Mouse (Mus musculus): ENCODE results near the gene Myocos. TPM values are rescaled to one million over a fixed set of nuclear protein-coding genes. Genes with fewer than 3 reads are reported as not detected.
A peak's percentile ranks its signal among the peaks of the same experiment; 100 is the strongest.
"Not testable (repeated sequence)": the region's sequence is repeated elsewhere in the genome, so short reads cannot be mapped to it uniquely, and the experiment has no call there.

Myocos gene
- total RNA-seq (2022) = not detected

- DNase-seq (ENCODE audit: low spot score in 2 of 2) = no peak
Observed at GRCm38 (mm10) chr1:162658119-162658518, at the start of gene Myocos. Gene Myocos (minus strand): TSS chr1:162658219.

- DNase-seq (ENCODE audit: low spot score in 2 of 2) = no peak
Observed at GRCm38 (mm10) chr1:162700389-162701066, 42.5 kb upstream of the Myocos start.

GRCm38 (mm10) chr1:162697866-162698265 is 39.8 kb upstream of the Myocos start:
- DNase-seq (ENCODE audit: low spot score in 2 of 2) = peak; percentile 14 to 36

- no peak for DNase-seq (ENCODE audit: low spot score in 2 of 2)
Observed at GRCm38 (mm10) chr1:162693721-162694120, 35.7 kb upstream of the Myocos start.

DNA sequence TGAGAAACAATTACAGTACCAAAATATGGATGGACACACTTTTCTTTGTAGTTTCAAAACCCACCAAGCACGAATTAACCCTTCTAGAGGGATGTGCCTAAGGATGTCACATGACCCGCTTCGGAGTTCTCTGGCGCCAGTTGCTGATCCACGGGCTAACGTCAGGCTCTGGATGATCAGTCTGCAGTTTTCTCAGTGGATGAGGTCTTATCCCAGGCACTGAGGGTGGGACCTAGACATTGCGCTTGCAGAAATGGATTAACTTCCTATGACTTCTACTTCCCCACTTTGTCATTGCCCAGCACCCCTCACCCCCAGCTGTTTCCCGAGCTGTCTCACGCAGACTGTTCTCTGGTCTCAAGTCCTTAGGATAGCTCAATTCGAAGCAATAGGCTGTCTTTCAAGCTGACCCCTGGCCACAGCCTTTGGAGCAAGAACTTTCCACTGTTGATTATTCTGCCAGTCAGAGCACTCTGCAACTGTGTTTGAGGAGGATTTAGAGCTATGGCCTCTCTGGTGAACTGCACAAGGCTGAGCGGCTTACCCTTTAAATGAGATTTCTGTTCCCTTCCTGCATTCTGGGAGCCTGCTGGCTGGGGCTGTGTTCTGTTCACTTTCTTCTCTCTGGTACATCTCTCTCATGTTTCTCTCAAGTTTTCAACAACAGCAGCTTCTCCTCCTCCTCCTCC is 7.6 kb upstream of the Myocos start:
- DNase-seq (ENCODE audit: low spot score in 2 of 2) = no peak

GRCm38 (mm10) chr1:162664826-162665475 is 6.9 kb upstream of the Myocos start:
- DNase-seq (ENCODE audit: low spot score in 2 of 2) = peak; percentile 31 to 40

DNA sequence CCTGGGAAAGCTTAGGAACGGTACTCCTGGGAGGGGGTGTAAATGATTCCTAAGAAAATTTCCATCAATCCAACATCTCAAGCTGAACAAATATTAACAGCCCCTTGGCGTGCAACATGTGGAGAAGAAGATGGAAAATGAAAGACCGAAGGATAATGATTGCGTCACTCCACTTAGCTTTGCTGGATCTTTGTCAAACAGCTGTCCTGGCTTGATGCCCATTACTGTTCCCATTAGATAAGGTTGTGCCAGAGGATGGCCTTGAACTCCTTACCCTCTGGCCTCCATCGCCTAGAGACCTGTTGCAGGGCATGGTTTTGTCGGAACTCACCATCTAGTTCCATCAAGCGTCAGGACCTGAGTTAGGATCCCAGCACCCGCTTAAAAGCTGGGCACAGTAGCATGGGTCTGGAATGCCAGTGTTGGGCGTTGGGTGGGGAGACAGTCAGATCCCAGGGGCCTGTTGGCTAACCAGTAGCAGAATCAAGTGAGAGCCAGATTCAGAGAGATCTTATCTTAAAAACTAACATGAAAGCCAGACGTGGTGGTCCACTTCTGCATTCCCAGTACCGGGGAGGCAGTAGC is 2.3 kb upstream of the Myocos start:
- peak; percentile 29 to 59 for DNase-seq (ENCODE audit: low spot score in 2 of 2)

DNA sequence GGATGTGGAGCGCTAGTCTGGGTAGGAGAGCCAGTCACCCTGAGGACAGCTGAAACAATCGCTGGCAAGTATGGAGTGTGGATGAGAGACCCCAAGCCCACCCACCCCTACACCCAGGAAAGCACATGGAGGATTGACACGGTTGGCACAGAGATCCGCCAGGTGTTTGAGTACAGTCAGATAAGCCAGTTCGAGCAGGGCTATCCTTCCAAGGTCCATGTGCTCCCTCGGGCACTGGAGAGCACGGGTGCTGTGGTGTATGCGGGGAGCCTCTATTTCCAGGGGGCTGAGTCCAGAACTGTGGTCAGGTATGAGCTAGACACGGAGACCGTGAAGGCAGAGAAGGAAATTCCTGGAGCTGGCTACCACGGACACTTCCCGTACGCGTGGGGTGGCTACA is 9.6 kb downstream of the Myocos start:
- DNase-seq (ENCODE audit: low spot score in 2 of 2) = no peak

DNA sequence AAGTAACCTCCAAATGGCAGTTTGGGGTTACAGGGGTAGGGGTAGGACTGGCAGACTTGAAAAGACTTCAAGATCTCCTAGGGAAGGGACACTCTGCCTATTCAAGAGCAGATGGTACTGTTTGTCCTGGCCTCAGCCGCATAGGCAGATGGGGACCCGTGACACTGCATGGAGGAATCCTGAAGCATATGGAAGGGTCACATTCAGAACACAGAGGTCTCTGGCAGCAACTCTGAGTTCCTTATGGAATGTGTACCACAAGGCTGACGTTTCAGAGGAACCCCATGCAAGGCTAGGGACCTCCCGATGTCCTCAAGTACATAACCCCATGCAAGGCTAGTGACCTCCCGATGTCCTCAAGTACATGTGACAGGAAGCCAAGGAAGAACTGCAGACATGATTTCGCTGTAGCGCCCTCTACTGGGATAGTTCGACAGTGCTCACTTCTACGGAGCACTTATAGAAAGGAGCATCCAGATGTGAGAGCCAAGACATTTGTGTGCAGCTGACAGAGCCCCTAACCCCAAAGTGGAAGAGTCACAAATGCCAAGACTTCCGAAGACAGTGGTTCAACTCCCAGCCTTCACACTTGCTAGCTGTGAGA is 11.8 kb downstream of the Myocos start:
- DNase-seq (ENCODE audit: low spot score in 2 of 2) = no peak

DNA sequence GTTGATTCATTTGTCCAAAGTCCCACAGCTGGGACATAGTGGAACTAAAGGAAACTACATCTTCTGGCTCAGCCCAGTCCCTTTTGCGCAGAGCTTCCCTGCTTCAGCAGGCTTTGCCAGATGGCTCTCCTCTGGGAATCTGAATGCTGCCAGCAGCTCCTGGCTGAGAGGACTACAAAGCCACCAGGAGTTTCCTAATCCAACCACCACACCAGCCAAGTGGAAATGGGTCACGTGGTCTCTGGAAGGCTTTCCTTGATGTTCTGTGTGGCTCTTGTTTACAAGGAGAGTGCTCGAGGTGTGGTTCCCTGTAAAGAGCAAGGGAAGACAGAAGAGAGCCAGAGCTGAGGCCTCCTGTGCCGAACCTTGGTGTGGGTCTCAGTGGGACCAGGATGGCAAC is 14.3 kb downstream of the Myocos start:
- DNase-seq (ENCODE audit: low spot score in 2 of 2) = peak; percentile 89 to 92

DNA sequence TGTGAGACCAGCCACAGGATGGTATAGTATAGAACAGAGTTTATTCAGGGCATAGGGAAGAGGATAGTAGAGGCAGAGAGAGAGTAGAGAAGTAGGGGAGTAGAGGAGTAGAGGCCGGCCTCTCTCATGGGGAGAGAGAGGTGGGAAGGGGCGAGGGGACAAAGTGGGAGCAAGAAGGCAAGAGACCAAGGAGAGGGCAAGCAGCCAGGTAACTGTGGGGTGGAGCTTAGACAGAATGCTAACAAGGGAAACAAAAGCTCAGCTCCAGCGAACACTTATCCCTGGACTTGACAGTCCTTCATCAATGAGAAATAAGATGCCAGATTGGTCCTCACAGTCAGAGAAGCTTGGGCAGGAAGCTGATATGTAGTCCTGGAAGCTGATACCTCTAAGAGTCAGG is 15.4 kb downstream of the Myocos start:
- DNase-seq (ENCODE audit: low spot score in 2 of 2) = no peak

- DNase-seq (ENCODE audit: low spot score in 2 of 2) = no peak
Observed at GRCm38 (mm10) chr1:162639861-162640260, 18.2 kb downstream of the Myocos start.

DNA sequence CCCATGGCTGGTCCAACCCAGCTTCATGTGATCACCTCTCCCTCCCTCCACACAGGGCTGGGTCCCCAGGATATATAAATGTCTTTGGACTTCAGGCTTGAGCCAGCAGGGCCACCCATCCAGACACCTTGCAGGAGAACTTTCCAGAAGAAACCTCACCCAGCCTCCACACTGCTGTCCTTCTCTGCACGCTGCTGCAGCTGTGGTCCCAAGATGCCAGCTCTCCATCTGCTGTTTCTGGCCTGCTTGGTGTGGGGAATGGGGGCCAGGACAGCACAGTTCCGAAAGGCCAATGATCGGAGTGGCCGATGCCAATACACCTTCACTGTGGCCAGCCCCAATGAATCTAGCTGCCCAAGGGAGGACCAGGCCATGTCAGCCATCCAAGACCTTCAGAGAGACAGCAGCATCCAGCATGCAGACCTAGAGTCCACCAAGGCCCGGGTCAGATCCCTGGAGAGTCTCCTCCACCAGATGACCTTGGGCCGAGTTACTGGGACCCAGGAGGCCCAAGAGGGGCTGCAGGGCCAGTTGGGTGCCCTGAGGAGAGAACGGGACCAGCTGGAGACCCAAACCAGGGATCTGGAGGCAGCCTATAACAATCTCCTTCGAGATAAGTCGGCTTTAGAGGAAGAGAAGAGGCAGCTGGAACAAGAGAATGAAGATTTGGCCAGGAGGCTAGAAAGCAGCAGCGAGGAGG is 18.8 kb downstream of the Myocos start, which contains the start of gene Myoc:
TSS of gene Myoc (plus strand) at position 105 of the 700 bp plus-strand sequence.
- DNase-seq (ENCODE audit: low spot score in 2 of 2) = peak in 1 of 2 experiments; percentile 39

- DNase-seq (ENCODE audit: low spot score in 2 of 2) = no peak
Observed at GRCm38 (mm10) chr1:162638535-162638934, 19.5 kb downstream of the Myocos start.

DNA sequence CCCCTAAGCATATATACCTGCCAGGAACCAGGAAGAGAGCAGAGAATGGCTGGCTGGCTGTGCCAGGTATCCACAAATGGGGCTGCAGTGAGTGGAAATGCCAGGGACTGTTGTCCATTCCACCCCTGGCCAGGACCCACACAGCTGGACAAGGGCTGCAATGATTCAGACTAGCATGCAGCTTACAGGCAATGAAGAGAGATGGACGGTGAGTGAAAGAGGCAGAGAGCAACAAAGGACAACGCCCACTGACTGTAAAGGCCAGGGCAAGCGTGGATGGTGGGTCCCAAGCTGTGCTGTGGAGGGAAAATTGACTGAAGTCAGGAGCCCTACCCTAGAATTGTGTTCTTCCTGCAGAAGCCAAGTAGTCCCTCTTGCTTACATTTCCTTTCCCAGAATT is 21.5 kb downstream of the Myocos start:
- DNase-seq (ENCODE audit: low spot score in 2 of 2) = no peak

- DNase-seq (ENCODE audit: low spot score in 2 of 2) = peak; percentile 40 to 66
Observed at GRCm38 (mm10) chr1:162635291-162635931, 22.6 kb downstream of the Myocos start.

DNA sequence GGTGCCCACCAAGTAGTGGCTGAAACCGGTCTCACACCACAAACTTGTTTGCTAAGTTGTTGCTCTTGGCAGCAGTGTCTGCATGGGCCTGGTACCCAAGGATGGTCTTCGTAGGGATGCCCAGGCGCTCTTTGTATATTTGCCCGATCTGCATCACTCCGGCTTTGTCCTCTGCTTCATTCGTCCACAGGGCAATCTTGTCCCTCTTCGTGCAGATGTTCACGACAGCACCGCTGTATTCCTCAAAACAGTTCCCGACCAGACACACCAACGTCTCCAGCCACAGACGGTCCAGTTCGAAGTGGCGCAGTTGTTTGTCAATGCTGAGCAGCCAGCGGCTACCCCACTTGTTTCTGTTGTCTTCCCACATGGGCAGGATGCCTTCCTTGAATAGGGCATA is 29.7 kb downstream of the Myocos start:
- not testable (repeated sequence) for DNase-seq (ENCODE audit: low spot score in 2 of 2)

- not testable (repeated sequence) for DNase-seq (ENCODE audit: low spot score in 2 of 2)
Observed at GRCm38 (mm10) chr1:162627821-162628220, 30.2 kb downstream of the Myocos start.

DNA sequence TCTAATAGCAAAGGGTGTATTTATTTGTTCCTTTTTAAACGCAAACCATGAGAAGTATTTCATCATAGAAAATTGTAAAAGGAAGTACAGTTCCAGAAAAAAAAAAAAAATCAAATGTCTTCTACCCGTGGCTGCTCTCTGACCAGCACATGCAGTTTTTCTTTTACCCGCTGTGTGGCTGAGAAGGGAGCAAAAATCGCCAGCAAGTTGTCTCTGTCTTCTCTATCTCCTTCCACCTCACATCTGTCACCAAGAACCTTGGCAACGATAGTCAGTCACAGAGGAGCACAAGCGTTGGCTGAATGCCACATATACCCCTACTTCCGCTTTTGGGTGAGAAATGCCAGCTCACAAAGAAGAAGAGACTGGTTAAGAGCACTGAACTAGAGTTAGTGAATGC is 32.8 kb downstream of the Myocos start:
- no peak for DNase-seq (ENCODE audit: low spot score in 2 of 2)

GRCm38 (mm10) chr1:162623895-162624294 is 34.1 kb downstream of the Myocos start:
- no peak for DNase-seq (ENCODE audit: low spot score in 2 of 2)
